Mouse (Mus musculus): ENCODE measurements around the gene 1700020N01Rik. TPM values are rescaled to one million over a fixed set of nuclear protein-coding genes. Genes with fewer than 3 reads are reported as not detected.

Gene 1700020N01Rik
- polyA plus RNA-seq, 1 experiment from 2014 or later, result 0.26 TPM

- H3K36me3 ChIP-seq (ENCODE audit: control insufficient read depth, insufficient read depth, low read length), result no peaks in the 10 kb centered on the region
- no peak overlapping the region for H3K4me3 ChIP-seq (ENCODE audit: control insufficient read depth in 1 of 2, insufficient read depth in 1 of 2, low read depth in 1 of 2, low read length in 2 of 2)
- H3K9me3 ChIP-seq (ENCODE audit: control insufficient read depth, low read length), result no peaks in the 10 kb centered on the region
- H3K4me2 ChIP-seq (ENCODE audit: low read length), result no peak overlapping the region
- H3K27me3 ChIP-seq (ENCODE audit: control insufficient read depth, insufficient read depth, low read length), result no peaks in the 10 kb centered on the region
- WGBS, result 82% methylated on average over 11 of the region's 11 CpGs
- H3K4me1 ChIP-seq (ENCODE audit: control insufficient read depth in 2 of 2, insufficient read depth in 2 of 2, low read length in 2 of 2), result peaks cover 5% of the 10 kb centered on the region in 2 experiments
- H3K27ac ChIP-seq (replicated peaks in 1 of 2; ENCODE audit: control insufficient read depth in 1 of 2, insufficient read depth in 1 of 2, low read depth in 2 of 2, low read length in 2 of 2), result no peak overlapping the region
- H3K9ac ChIP-seq (ENCODE audit: low read length), result no peak overlapping the region
- no peak for ATAC-seq (ENCODE audit: insufficient number of reproducible peaks, insufficient read depth, low FRiP score, low read depth)
Observed at GRCm38 (mm10) chr10:21554896-21555580, 37.9 kb upstream of the 1700020N01Rik start.

- Histone ChIP-seq H3K36me3 (ENCODE audit: control insufficient read depth, insufficient read depth, low read length) (no peaks in the 10 kb centered on the region), H3K9ac (ENCODE audit: low read length) (no peak overlapping the region), H3K4me1 (ENCODE audit: control insufficient read depth in 2 of 2, insufficient read depth in 2 of 2, low read length in 2 of 2) (peaks cover 0 to 3% of the 10 kb centered on the region in 2 experiments; a peak in 2 of 4 replicates), H3K27ac (replicated peaks in 1 of 2; ENCODE audit: control insufficient read depth in 1 of 2, insufficient read depth in 1 of 2, low read depth in 2 of 2, low read length in 2 of 2) (no peak overlapping the region), H3K27me3 (ENCODE audit: control insufficient read depth, insufficient read depth, low read length) (no peaks in the 10 kb centered on the region), H3K4me3 (ENCODE audit: control insufficient read depth in 1 of 2, insufficient read depth in 1 of 2, low read depth in 1 of 2, low read length in 2 of 2) (no peak overlapping the region), H3K9me3 (ENCODE audit: control insufficient read depth, low read length) (no peaks in the 10 kb centered on the region), H3K4me2 (ENCODE audit: low read length) (no peak overlapping the region)
- 66% methylated on average over 15 of the region's 15 CpGs for WGBS
- no peak for ATAC-seq (ENCODE audit: insufficient number of reproducible peaks, insufficient read depth, low FRiP score, low read depth)
Observed at GRCm38 (mm10) chr10:21559769-21560168, 33.2 kb upstream of the 1700020N01Rik start.

GRCm38 (mm10) chr10:21561181-21561580 lies 31.8 kb upstream of the 1700020N01Rik start:
- H3K36me3 ChIP-seq (ENCODE audit: control insufficient read depth, insufficient read depth, low read length), result no peaks in the 10 kb centered on the region
- no peak for ATAC-seq (ENCODE audit: insufficient number of reproducible peaks, insufficient read depth, low FRiP score, low read depth)
- H3K9ac ChIP-seq (ENCODE audit: low read length), result no peak overlapping the region
- H3K4me3 ChIP-seq (ENCODE audit: control insufficient read depth in 1 of 2, insufficient read depth in 1 of 2, low read depth in 1 of 2, low read length in 2 of 2), result no peak overlapping the region
- H3K27me3 ChIP-seq (ENCODE audit: control insufficient read depth, insufficient read depth, low read length), result no peaks in the 10 kb centered on the region
- no peaks in the 10 kb centered on the region for H3K9me3 ChIP-seq (ENCODE audit: control insufficient read depth, low read length)
- 74% methylated on average over 1 of the region's 1 CpGs for WGBS
- peaks cover 0 to 12% of the 10 kb centered on the region in 2 experiments; a peak in 2 of 4 replicates for H3K4me1 ChIP-seq (ENCODE audit: control insufficient read depth in 2 of 2, insufficient read depth in 2 of 2, low read length in 2 of 2)
- H3K27ac ChIP-seq (replicated peaks in 1 of 2; ENCODE audit: control insufficient read depth in 1 of 2, insufficient read depth in 1 of 2, low read depth in 2 of 2, low read length in 2 of 2), result no peak overlapping the region
- H3K4me2 ChIP-seq (ENCODE audit: low read length), result no peak overlapping the region

DNA sequence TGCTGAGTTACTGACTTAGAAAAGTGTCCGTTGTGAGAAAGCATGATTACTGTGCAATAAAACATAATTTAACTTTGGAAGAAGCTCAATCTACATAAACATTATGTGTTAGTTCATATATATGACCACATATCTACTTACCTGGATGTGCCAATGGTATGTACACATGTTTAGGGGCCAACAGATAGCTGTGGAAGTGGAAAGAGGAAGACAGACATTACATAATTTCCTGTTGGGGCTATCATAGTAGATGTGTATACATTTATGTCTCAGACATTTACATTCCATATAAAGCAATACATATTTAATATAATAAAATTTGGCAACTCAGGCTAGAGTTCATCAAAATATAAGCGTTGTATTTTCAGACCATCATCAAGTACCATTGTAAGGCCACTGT lies 29.5 kb upstream of the 1700020N01Rik start:
- Histone ChIP-seq H3K4me1 (ENCODE audit: control insufficient read depth in 2 of 2, insufficient read depth in 2 of 2, low read length in 2 of 2) (peaks cover 0 to 12% of the 10 kb centered on the region in 2 experiments; a peak in 2 of 4 replicates), H3K36me3 (ENCODE audit: control insufficient read depth, insufficient read depth, low read length) (no peaks in the 10 kb centered on the region), H3K9ac (ENCODE audit: low read length) (no peak overlapping the region), H3K27me3 (ENCODE audit: control insufficient read depth, insufficient read depth, low read length) (no peaks in the 10 kb centered on the region), H3K4me3 (ENCODE audit: control insufficient read depth in 1 of 2, insufficient read depth in 1 of 2, low read depth in 1 of 2, low read length in 2 of 2) (no peak overlapping the region), H3K4me2 (ENCODE audit: low read length) (no peak overlapping the region), H3K27ac (replicated peaks in 1 of 2; ENCODE audit: control insufficient read depth in 1 of 2, insufficient read depth in 1 of 2, low read depth in 2 of 2, low read length in 2 of 2) (no peak overlapping the region), H3K9me3 (ENCODE audit: control insufficient read depth, low read length) (no peaks in the 10 kb centered on the region)
- ATAC-seq (ENCODE audit: insufficient number of reproducible peaks, insufficient read depth, low FRiP score, low read depth), result no peak
- WGBS, result 94% methylated on average over 2 of the region's 2 CpGs

DNA sequence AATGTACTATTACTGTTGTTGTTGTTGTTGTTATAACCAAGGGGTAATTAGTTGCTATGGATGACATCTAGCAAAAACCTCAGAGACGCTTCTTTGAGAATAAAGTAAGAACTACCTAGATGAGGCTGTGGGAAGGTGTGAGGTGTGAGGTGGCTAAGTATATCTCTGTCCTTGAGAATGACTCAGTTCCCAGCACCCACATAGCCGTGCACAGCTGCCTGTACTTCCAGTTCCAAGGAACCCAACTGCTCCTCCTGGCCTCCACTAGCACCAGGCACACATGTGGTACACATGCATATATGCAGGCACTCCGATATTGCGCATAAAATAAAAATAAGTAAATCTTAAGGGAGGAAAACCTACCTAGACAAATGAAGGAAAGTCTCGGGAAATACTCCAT lies 28.8 kb upstream of the 1700020N01Rik start:
- Histone ChIP-seq H3K27ac (replicated peaks in 1 of 2; ENCODE audit: control insufficient read depth in 1 of 2, insufficient read depth in 1 of 2, low read depth in 2 of 2, low read length in 2 of 2) (no peak overlapping the region), H3K27me3 (ENCODE audit: control insufficient read depth, insufficient read depth, low read length) (no peaks in the 10 kb centered on the region), H3K4me2 (ENCODE audit: low read length) (no peak overlapping the region), H3K4me3 (ENCODE audit: control insufficient read depth in 1 of 2, insufficient read depth in 1 of 2, low read depth in 1 of 2, low read length in 2 of 2) (no peak overlapping the region), H3K36me3 (ENCODE audit: control insufficient read depth, insufficient read depth, low read length) (no peaks in the 10 kb centered on the region), H3K4me1 (ENCODE audit: control insufficient read depth in 2 of 2, insufficient read depth in 2 of 2, low read length in 2 of 2) (peaks cover 0 to 12% of the 10 kb centered on the region in 2 experiments; a peak in 2 of 4 replicates), H3K9ac (ENCODE audit: low read length) (no peak overlapping the region), H3K9me3 (ENCODE audit: control insufficient read depth, low read length) (no peaks in the 10 kb centered on the region)
- ATAC-seq (ENCODE audit: insufficient number of reproducible peaks, insufficient read depth, low FRiP score, low read depth), result no peak
- 92% methylated on average over 5 of the region's 5 CpGs for WGBS

- 84% methylated on average over 1 of the region's 1 CpGs for WGBS
- no peak overlapping the region for H3K27ac ChIP-seq (replicated peaks in 1 of 2; ENCODE audit: control insufficient read depth in 1 of 2, insufficient read depth in 1 of 2, low read depth in 2 of 2, low read length in 2 of 2)
- no peaks in the 10 kb centered on the region for H3K36me3 ChIP-seq (ENCODE audit: control insufficient read depth, insufficient read depth, low read length)
- 0 out of 4 replicates have a peak, but pooled peaks cover 0 to 8% of the 10 kb centered on the region in 2 experiments for H3K4me1 ChIP-seq (ENCODE audit: control insufficient read depth in 2 of 2, insufficient read depth in 2 of 2, low read length in 2 of 2)
- ATAC-seq (ENCODE audit: insufficient number of reproducible peaks, insufficient read depth, low FRiP score, low read depth), result no peak
- H3K4me3 ChIP-seq (ENCODE audit: control insufficient read depth in 1 of 2, insufficient read depth in 1 of 2, low read depth in 1 of 2, low read length in 2 of 2), result no peak overlapping the region
- no peak overlapping the region for H3K9ac ChIP-seq (ENCODE audit: low read length)
- no peak overlapping the region for H3K4me2 ChIP-seq (ENCODE audit: low read length)
- no peaks in the 10 kb centered on the region for H3K9me3 ChIP-seq (ENCODE audit: control insufficient read depth, low read length)
- H3K27me3 ChIP-seq (ENCODE audit: control insufficient read depth, insufficient read depth, low read length), result no peaks in the 10 kb centered on the region
Observed at GRCm38 (mm10) chr10:21566074-21566473, 26.9 kb upstream of the 1700020N01Rik start.

GRCm38 (mm10) chr10:21571615-21572014 lies 21.3 kb upstream of the 1700020N01Rik start:
- Histone ChIP-seq H3K4me2 (ENCODE audit: low read length) (no peak overlapping the region), H3K27ac (replicated peaks in 1 of 2; ENCODE audit: control insufficient read depth in 1 of 2, insufficient read depth in 1 of 2, low read depth in 2 of 2, low read length in 2 of 2) (no peak overlapping the region), H3K9me3 (ENCODE audit: control insufficient read depth, low read length) (no peaks in the 10 kb centered on the region), H3K9ac (ENCODE audit: low read length) (no peak overlapping the region), H3K4me3 (ENCODE audit: control insufficient read depth in 1 of 2, insufficient read depth in 1 of 2, low read depth in 1 of 2, low read length in 2 of 2) (no peak overlapping the region), H3K4me1 (ENCODE audit: control insufficient read depth in 2 of 2, insufficient read depth in 2 of 2, low read length in 2 of 2) (no peaks in the 10 kb centered on the region), H3K36me3 (ENCODE audit: control insufficient read depth, insufficient read depth, low read length) (no peaks in the 10 kb centered on the region), H3K27me3 (ENCODE audit: control insufficient read depth, insufficient read depth, low read length) (no peaks in the 10 kb centered on the region)
- WGBS, result 78% methylated on average over 4 of the region's 4 CpGs
- ATAC-seq (ENCODE audit: insufficient number of reproducible peaks, insufficient read depth, low FRiP score, low read depth), result no peak

GRCm38 (mm10) chr10:21573713-21574112 lies 19.2 kb upstream of the 1700020N01Rik start:
- Histone ChIP-seq H3K9ac (ENCODE audit: low read length) (no peak overlapping the region), H3K4me1 (ENCODE audit: control insufficient read depth in 2 of 2, insufficient read depth in 2 of 2, low read length in 2 of 2) (peaks cover 4 to 6% of the 10 kb centered on the region in 2 experiments; a peak in 2 of 4 replicates), H3K27ac (replicated peaks in 1 of 2; ENCODE audit: control insufficient read depth in 1 of 2, insufficient read depth in 1 of 2, low read depth in 2 of 2, low read length in 2 of 2) (no peak overlapping the region), H3K4me3 (ENCODE audit: control insufficient read depth in 1 of 2, insufficient read depth in 1 of 2, low read depth in 1 of 2, low read length in 2 of 2) (no peak overlapping the region), H3K9me3 (ENCODE audit: control insufficient read depth, low read length) (no peaks in the 10 kb centered on the region), H3K27me3 (ENCODE audit: control insufficient read depth, insufficient read depth, low read length) (no peaks in the 10 kb centered on the region), H3K36me3 (ENCODE audit: control insufficient read depth, insufficient read depth, low read length) (no peaks in the 10 kb centered on the region), H3K4me2 (ENCODE audit: low read length) (no peak overlapping the region)
- 69% methylated on average over 4 of the region's 4 CpGs for WGBS
- ATAC-seq (ENCODE audit: insufficient number of reproducible peaks, insufficient read depth, low FRiP score, low read depth), result no peak

Data from heart, embryonic 14.5 days (tissue).